Mouse (Mus musculus) liver, embryonic 13.5 days (tissue): ENCODE measurements around the gene Coasy. TPM values are rescaled to one million over a fixed set of nuclear protein-coding genes. Genes with fewer than 3 reads are reported as not detected.

Experiments
- ATAC-seq: fragments of 200-750 bp; cut with Nextera tagmentation; 2 replicates; pipeline ENCODE4 v1.8.0; 2017; ENCODE audit warnings: low read depth, mild to moderate bottlenecking, moderate number of reproducible peaks, moderate library complexity
- DNase-seq: peaks from one replicate; pipeline ENCODE4 v3.0.0; 2022
- H3K27ac ChIP-seq: fragments of 300-500 bp; sonication (generic); 2 replicates; pipeline ENCODE4 v1.5.1; 2015; ENCODE audit warnings: moderate library complexity, mild to moderate bottlenecking, inconsistent platforms
- H3K27me3 ChIP-seq: fragments of 300-500 bp; sonication (generic); 2 replicates; pipeline ENCODE4 v1.6.1; 2015; ENCODE audit warnings: mild to moderate bottlenecking, inconsistent platforms
- H3K36me3 ChIP-seq: fragments of 300-500 bp; sonication (generic); 2 replicates; pipeline ENCODE4 v1.6.1; 2015; ENCODE audit warnings: mild to moderate bottlenecking, inconsistent platforms
- H3K4me1 ChIP-seq: fragments of 300-500 bp; sonication (generic); replicated peaks from 2 replicates; pipeline ENCODE4 v1.6.1; 2015; ENCODE audit warnings: inconsistent platforms
- H3K4me2 ChIP-seq: fragments of 300-500 bp; sonication (generic); 2 replicates; pipeline ENCODE4 v1.6.1; 2015; ENCODE audit warnings: inconsistent platforms, mild to moderate bottlenecking, moderate library complexity
- H3K4me3 ChIP-seq: fragments of 300-500 bp; sonication (generic); replicated peaks from 2 replicates; pipeline ENCODE4 v1.5.1; 2015; ENCODE audit warnings: mild to moderate bottlenecking, inconsistent platforms
- H3K9ac ChIP-seq: fragments of 300-500 bp; sonication (generic); 2 replicates; pipeline ENCODE4 v1.6.1; 2015; ENCODE audit warnings: mild to moderate bottlenecking, inconsistent platforms
- H3K9me3 ChIP-seq: fragments of 300-500 bp; sonication (generic); replicated peaks from 2 replicates; pipeline ENCODE4 v1.6.1; 2016; ENCODE audit warnings: inconsistent platforms
- WGBS: fragments of 180-500 bp; shearing (Covaris S2); methylation state at CpG from one replicate; pipeline ENCODE4 v1.1.7; 2015; ENCODE audit not compliant: insufficient replicate concordance; 5-methylcytosine and 5-hydroxymethylcytosine counted together
- polyA plus RNA-seq: library from polyadenylated mRNA; unstranded; fragments of >200 nt; fragmentation: Nextera tagmentation; extraction: Ambion mirVana; gene quantifications from 2 replicates; pipeline ENCODE4 v1.2.1, GENCODE M21; 2015

The Coasy gene
- polyA plus RNA-seq, 1 experiment from 2014 or later, result 23.2 TPM

DNA sequence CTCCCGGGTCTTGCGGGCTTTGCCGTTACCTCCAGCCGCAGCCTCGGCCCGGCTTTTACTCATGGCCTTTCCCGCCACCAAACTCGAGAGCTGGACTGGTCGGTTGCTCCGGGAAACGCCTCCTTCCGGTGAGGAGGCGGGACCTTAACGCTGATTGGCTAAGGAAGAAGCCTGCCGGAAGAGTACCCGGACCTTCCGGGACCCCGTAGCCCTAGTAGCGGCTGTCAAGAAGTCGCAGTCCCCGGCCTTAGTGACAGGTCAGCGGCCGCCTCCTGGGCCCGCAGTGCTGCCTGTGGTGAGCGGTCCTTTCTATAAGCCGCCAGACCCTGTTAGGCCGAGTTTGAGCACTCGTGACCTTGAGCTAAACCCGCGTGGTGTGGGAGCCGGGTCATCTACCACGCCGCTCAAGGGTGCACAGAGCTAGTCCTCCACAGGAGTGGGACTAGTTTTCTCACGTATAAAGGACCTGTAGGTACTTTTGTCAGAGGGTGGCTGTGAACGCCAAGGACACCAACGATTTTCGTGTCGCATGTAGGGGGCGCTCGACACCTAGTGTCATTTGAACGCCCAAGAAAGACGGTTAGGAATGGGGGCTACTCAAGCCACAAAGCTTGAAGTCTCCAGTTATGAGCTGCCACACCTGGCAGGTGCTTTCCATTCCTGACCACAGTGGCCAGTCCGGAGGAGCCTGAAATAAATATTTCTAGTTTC is 13.1 kb downstream of the Coasy start, which contains the start of gene Psmc3ip:
Gene Psmc3ip, minus strand, starts transcription at position 123 of the 711 bp plus-strand sequence.
- DNase-seq (peak; percentile 92), ATAC-seq (peak; percentile 96)
- Histone ChIP-seq H3K27me3 (no peaks in the 10 kb centered on the region), H3K4me2 (peak within 1 kb of the TSS; percentile 99), H3K9ac (peak within 1 kb of the TSS; percentile 90), H3K4me3 (peak within 1 kb of the TSS; percentile 89), H3K27ac (peak within 1 kb of the TSS; percentile 96), H3K9me3 (no peaks in the 10 kb centered on the region), H3K36me3 (peaks cover 75% of the 10 kb centered on the region), H3K4me1 (peaks cover 30% of the 10 kb centered on the region)
- under 1% methylated on average over 43 of the region's 43 CpGs for WGBS

DNA sequence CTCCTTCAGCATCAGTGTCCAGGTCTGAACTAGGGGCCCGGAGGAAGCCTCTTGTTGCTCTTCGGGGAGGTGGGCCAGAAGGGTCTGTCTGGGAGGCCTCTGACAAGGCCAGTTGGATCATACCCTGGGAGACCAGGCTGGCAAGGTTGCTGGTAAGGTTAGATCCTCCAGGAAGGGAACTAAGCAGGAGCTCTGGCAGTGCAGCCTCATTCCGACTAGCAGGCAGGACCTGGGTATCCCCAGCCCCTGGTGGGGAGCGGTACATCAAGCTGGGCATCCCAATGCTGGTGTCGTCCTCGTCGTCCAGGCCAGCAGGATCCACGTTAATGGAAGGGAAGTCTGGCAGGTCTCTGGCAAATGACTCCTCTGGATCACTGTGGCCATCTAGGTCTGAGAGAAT is 15.9 kb downstream of the Coasy start:
- WGBS, result 81% methylated on average over 8 of the region's 8 CpGs
- H3K4me1 ChIP-seq, result peaks cover 30% of the 10 kb centered on the region

GRCm38 (mm10) chr11:101103011-101103410 is 20.6 kb downstream of the Coasy start:
- peaks cover 76% of the 10 kb centered on the region for H3K36me3 ChIP-seq
- no peak overlapping the region for H3K27ac ChIP-seq

More for the DNA sequence above, 15.9 kb downstream of the Coasy start:
- no peak overlapping the region for H3K4me2 ChIP-seq
- H3K9me3 ChIP-seq, result no peaks in the 10 kb centered on the region
- no peaks in the 10 kb centered on the region for H3K27me3 ChIP-seq
- no peak overlapping the region for H3K9ac ChIP-seq
- H3K36me3 ChIP-seq, result peaks cover 74% of the 10 kb centered on the region
- DNase-seq (no peak), ATAC-seq (no peak)
- no peak overlapping the region for H3K27ac ChIP-seq
- no peak overlapping the region for H3K4me3 ChIP-seq

DNA sequence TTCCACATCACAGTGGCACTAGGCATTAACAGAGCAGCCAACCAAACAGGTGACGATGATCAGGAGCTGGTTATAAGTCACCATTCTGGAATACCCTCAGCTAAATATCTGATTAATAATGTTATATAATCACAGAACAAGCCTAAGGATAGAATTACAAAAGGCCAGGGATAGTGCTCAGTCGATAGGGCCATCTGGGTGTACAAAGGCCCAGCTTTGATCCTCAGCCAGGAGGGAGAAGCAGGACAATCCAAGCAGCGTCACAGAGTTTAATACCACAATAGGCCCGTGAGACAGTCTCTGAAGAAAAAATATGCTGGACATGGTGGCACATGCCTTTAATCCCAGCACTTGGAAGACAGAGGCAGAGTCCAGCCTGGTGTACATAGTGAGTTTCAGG is 27.0 kb downstream of the Coasy start:
- Histone ChIP-seq H3K36me3 (peaks cover 34% of the 10 kb centered on the region), H3K9me3 (no peaks in the 10 kb centered on the region), H3K4me1 (peaks cover 16% of the 10 kb centered on the region), H3K27ac (no peak overlapping the region), H3K27me3 (no peaks in the 10 kb centered on the region), H3K4me3 (no peak overlapping the region), H3K9ac (no peak overlapping the region), H3K4me2 (no peak overlapping the region)
- DNase-seq (no peak), ATAC-seq (no peak)
- WGBS, result 86% methylated on average over 4 of the region's 4 CpGs

More at GRCm38 (mm10) chr11:101103011-101103410, 20.6 kb downstream of the Coasy start:
- no peak for ATAC-seq
- 86% methylated on average over 5 of the region's 5 CpGs for WGBS
- Histone ChIP-seq H3K9ac (no peak overlapping the region), H3K4me3 (no peak overlapping the region), H3K9me3 (no peaks in the 10 kb centered on the region), H3K4me2 (no peak overlapping the region), H3K4me1 (no peaks in the 10 kb centered on the region), H3K27me3 (no peaks in the 10 kb centered on the region)
- no peak for DNase-seq

DNA sequence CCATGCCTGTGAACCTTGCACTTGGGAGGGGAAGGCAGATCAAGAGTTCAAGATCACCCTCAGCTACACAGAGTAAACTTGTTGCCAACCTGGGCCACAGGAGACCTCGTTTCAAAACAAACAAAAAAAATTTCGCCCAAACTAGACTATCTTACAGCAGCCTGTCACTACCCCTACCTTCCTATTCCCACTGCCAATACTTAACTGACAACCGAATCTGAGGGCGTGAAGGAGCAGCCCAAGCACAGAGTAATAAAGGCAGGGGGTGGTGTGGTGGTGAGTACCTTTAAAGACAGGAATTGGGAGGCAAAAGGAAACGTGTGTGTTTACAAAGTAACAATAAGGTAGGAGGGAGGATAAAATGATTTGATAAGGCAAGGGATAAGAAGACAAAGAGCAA is 28.3 kb downstream of the Coasy start:
- ATAC-seq (no peak), DNase-seq (no peak)
- Histone ChIP-seq H3K36me3 (peaks cover 24% of the 10 kb centered on the region), H3K27me3 (no peaks in the 10 kb centered on the region), H3K9ac (no peak overlapping the region), H3K4me2 (no peak overlapping the region), H3K27ac (no peak overlapping the region), H3K9me3 (no peaks in the 10 kb centered on the region), H3K4me1 (peaks cover 26% of the 10 kb centered on the region), H3K4me3 (no peak overlapping the region)
- WGBS, result 53% methylated on average over 5 of the region's 5 CpGs

DNA sequence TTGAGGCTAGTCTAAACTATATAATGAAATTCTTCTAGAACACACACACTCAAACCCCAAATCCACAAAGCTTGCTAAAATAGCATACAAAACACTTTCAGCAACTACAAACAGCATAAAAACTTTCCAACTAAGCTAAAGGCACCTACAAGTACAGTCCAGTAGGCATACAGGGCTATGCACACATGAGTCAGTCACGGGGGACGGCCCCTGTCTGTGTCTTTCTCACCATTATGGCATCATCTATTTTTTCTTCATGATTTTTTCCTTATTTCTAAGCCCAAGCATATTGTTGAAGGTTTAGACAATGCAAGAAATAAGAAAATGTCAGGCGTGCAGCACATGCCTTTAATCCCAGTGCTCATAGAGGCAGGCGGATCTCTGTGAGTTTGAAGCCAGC is 28.8 kb downstream of the Coasy start:
- 84% methylated on average over 4 of the region's 4 CpGs for WGBS

GRCm38 (mm10) chr11:101112186-101112585 is 29.8 kb downstream of the Coasy start:
- H3K4me2 ChIP-seq, result no peak overlapping the region
- no peak for DNase-seq
- ATAC-seq, result no peak
- WGBS, result 90% methylated on average over 3 of the region's 3 CpGs
- no peak overlapping the region for H3K9ac ChIP-seq
- peaks cover 33% of the 10 kb centered on the region for H3K4me1 ChIP-seq
- H3K27ac ChIP-seq, result no peak overlapping the region
- H3K36me3 ChIP-seq, result peaks cover 27% of the 10 kb centered on the region
- no peaks in the 10 kb centered on the region for H3K9me3 ChIP-seq
- no peak overlapping the region for H3K4me3 ChIP-seq
- H3K27me3 ChIP-seq, result no peaks in the 10 kb centered on the region

More for the DNA sequence above, 28.8 kb downstream of the Coasy start:
- ATAC-seq (no peak), DNase-seq (no peak)
- Histone ChIP-seq H3K4me3 (no peak overlapping the region), H3K27me3 (no peaks in the 10 kb centered on the region), H3K4me1 (peaks cover 30% of the 10 kb centered on the region), H3K9me3 (no peaks in the 10 kb centered on the region), H3K9ac (no peak overlapping the region), H3K36me3 (peaks cover 23% of the 10 kb centered on the region), H3K4me2 (no peak overlapping the region), H3K27ac (no peak overlapping the region)

DNA sequence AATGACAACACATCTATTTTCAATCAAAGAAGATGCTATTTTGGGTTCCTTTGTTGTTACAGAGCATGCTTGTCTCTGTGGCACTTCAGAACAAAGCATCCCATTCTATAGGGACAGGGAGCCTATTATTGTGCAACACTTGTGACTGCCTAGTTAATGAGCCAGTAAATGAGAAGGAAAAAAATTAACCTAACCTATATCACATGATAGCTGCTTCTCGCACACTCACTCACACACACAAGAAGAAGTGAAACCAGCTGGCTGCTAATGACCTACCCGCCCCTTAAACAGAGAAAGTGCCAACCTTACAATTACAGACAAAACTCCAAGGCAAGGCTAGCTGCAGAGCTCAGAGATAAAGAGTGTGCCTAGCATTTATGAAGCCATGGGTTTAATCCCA is 33.2 kb downstream of the Coasy start:
- H3K36me3 ChIP-seq, result peaks cover 24% of the 10 kb centered on the region
- H3K4me2 ChIP-seq, result peak overlapping the region; percentile 0; the same call in 1 of the 2 replicates
- DNase-seq (no peak), ATAC-seq (no peak)
- peaks cover 54% of the 10 kb centered on the region for H3K4me1 ChIP-seq
- peak overlapping the region; percentile 36; the same call in 1 of the 2 replicates for H3K27ac ChIP-seq
- no peaks in the 10 kb centered on the region for H3K27me3 ChIP-seq
- H3K9ac ChIP-seq, result no peak overlapping the region
- H3K4me3 ChIP-seq, result no peak overlapping the region
- H3K9me3 ChIP-seq, result no peaks in the 10 kb centered on the region
- WGBS, result 74% methylated on average over 2 of the region's 2 CpGs

DNA sequence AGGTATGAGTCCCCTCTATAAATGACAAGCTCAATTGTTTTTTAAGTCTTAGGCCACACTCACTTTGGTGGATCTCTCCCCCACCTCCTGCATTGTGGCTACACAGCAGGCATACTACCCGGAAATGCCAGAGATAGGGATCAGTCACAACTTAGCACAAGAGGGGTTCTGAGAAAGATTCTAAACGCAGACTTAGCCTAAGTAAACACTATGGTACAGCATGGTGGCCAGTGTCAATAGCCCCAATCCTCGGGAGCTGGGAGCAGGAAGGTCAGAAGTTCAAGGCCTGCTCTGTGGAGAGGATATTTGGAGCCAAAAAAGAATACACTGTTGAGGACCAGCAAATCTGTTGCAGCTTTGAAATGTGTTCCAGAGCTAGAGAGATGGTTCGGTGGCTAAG is 35.7 kb downstream of the Coasy start:
- peak overlapping the region; percentile 78 for H3K4me2 ChIP-seq
- DNase-seq, result no peak
- no peaks in the 10 kb centered on the region for H3K27me3 ChIP-seq
- peaks cover 55% of the 10 kb centered on the region for H3K4me1 ChIP-seq
- H3K4me3 ChIP-seq, result peak overlapping the region; percentile 91
- peaks cover 34% of the 10 kb centered on the region for H3K36me3 ChIP-seq
- WGBS, result 16% methylated on average over 4 of the region's 4 CpGs
- no peak for ATAC-seq
- H3K9ac ChIP-seq, result peak overlapping the region; percentile 93
- H3K27ac ChIP-seq, result peak overlapping the region; percentile 96
- H3K9me3 ChIP-seq, result no peaks in the 10 kb centered on the region

DNA sequence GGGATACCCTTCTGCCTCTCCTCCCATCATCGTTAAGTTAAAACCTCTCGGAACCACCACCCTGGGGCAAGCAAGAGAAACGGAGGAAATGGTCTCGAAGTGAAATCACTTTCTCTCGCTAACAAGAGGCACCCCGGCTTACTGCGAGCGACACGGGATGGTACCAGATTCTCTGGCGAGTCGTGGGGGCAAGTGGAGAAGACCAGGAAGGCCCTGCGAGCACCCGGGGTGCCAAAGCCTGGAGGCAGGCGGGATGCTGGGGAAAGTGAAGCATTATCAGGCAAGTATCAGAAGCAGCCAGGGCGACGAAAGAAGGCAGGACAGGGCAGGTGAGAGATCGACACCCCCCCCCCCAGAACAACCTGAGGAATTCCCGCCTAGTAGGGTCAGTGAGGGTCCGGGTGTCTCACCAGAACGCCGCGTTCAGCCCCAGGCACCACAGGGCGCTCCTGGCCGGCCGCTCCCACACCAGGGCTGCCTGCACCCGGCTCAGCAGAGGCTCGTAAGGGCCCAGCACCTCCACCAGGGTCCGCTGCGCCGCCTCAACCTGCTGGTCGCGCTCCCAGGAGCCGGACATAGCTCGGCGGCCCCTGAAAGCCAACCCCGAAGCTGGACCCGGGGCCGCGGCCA is 36.9 kb downstream of the Coasy start:
- WGBS, result under 1% methylated on average over 38 of the region's 39 CpGs
- Histone ChIP-seq H3K27ac (peak overlapping the region; percentile 96), H3K27me3 (no peaks in the 10 kb centered on the region), H3K4me1 (peaks cover 55% of the 10 kb centered on the region), H3K9ac (peak overlapping the region; percentile 93), H3K4me2 (peak overlapping the region; percentile 78), H3K36me3 (peaks cover 35% of the 10 kb centered on the region), H3K9me3 (no peaks in the 10 kb centered on the region), H3K4me3 (peak overlapping the region; percentile 91)
- ATAC-seq (peak; percentile 73), DNase-seq (no peak)

DNA sequence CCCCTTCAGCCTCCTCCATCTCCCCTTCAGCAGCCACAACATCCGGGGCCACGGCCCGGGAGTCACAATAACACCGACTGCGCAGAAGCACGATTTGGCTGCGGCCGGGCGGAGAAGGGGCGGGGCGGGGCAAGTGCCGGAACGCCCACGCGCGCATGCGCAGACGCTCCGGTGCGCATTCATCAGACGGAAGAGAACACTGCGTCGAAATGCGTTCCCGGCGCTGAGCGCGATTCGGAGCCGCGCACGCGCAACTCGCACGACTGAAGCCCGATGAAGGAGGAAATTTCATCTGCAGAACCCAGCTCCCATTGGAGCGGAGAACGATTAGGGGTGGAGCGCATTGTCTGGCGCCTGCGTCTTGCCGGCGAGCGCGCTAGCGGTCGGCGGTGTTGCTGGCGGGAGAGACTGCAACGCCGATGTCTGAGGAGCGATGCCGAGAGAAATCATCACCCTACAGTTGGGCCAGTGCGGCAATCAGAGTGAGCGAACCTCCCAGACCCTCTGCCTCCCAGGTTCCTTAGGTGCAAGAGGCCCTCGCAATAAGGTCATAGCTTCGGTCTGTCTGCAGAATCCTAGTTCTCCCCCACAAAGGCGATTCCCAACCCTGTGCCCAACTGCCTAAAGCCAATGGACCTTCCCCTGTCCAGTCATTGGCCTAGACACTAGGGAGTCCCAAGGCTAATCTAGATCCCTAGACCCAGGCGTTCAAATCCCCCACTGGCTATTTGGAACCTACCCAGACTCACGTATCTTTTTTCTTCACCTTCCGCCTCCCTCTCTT is 37.6 kb downstream of the Coasy start, which contains the start of the genes Retreg3 and Tubg1:
Gene Retreg3, minus strand, starts transcription at position 133 of the 784 bp plus-strand sequence.
Gene Tubg1, plus strand, starts transcription at position 178 of the 784 bp plus-strand sequence.
- peak within 1 kb of the TSS; percentile 93 for H3K9ac ChIP-seq
- no peaks in the 10 kb centered on the region for H3K9me3 ChIP-seq
- DNase-seq (peak; percentile 98), ATAC-seq (peak; percentile 91)
- peaks cover 53% of the 10 kb centered on the region for H3K4me1 ChIP-seq
- WGBS, result under 1% methylated on average over 61 of the region's 61 CpGs
- no peaks in the 10 kb centered on the region for H3K27me3 ChIP-seq
- peaks cover 40% of the 10 kb centered on the region for H3K36me3 ChIP-seq
- peak within 1 kb of the TSS; percentile 96 for H3K27ac ChIP-seq
- peak within 1 kb of the TSS; percentile 99 for H3K4me2 ChIP-seq
- peak within 1 kb of the TSS; percentile 91 for H3K4me3 ChIP-seq
